Mouse (Mus musculus) ES-E14 (cell line): Measurements from ENCODE around the gene Avil. TPM values are rescaled to one million over a fixed set of nuclear protein-coding genes. Genes with fewer than 3 reads are reported as not detected.
A peak's percentile ranks its signal among the peaks of the same experiment; 100 is the strongest.

Experiments
- DNase-seq: peaks from one replicate; pipeline ENCODE4 v3.0.0-alpha.2; 2013; ENCODE audit warnings: low read depth, low spot score
- H3K27ac ChIP-seq: 2 replicates; pipeline ENCODE4 v1.5.1; 2012; ENCODE audit warnings: low read depth, mild to moderate bottlenecking, low read length, moderate library complexity, mixed read lengths; ENCODE audit not compliant: poor library complexity, insufficient read depth, severe bottlenecking
- H3K36me3 ChIP-seq: 2 replicates; pipeline ENCODE4 v1.6.1; 2012; ENCODE audit warnings: mild to moderate bottlenecking, low read length, moderate library complexity, mixed read lengths; ENCODE audit not compliant: control insufficient read depth, poor library complexity, insufficient read depth, severe bottlenecking
- H3K4me1 ChIP-seq, 2 experiments: fragments of 150-350 bp in 1 of 2; sonication (generic) in 1 of 2; 2 replicates each; pipeline ENCODE4 v1.6.1; 2012; ENCODE audit warnings: low read length in 2 of 2, mild to moderate bottlenecking in 1 of 2, mixed read lengths in 1 of 2; ENCODE audit not compliant: control insufficient read depth in 2 of 2, insufficient read depth in 2 of 2, poor library complexity in 1 of 2
- H3K4me3 ChIP-seq, 2 experiments: fragments of 150-350 bp in 1 of 2; sonication (generic) in 1 of 2; 2 replicates each; pipeline ENCODE4 v1.5.1; 2012; ENCODE audit warnings: low read length in 2 of 2, low read depth in 1 of 2, mild to moderate bottlenecking in 1 of 2, mixed read lengths in 1 of 2; ENCODE audit not compliant: insufficient read depth in 1 of 2, poor library complexity in 1 of 2, severe bottlenecking in 1 of 2
- H3K9ac ChIP-seq: 2 replicates; pipeline ENCODE4 v1.6.1; 2012; ENCODE audit warnings: low read depth, mild to moderate bottlenecking, low read length, mixed read lengths; ENCODE audit not compliant: poor library complexity, insufficient read depth, severe bottlenecking
- H3K9me3 ChIP-seq: fragments of 150-350 bp; sonication (generic); 2 replicates; pipeline ENCODE4 v1.6.1; 2012; ENCODE audit warnings: low read depth, mild to moderate bottlenecking, low read length; ENCODE audit not compliant: control insufficient read depth, insufficient read depth
- CHD2 ChIP-seq: IDR thresholded peaks from 2 replicates; pipeline ENCODE4 v1.6.1; 2014; ENCODE audit warnings: mild to moderate bottlenecking, low read depth, low read length, inconsistent platforms
- HCFC1 ChIP-seq: IDR thresholded peaks from 2 replicates; pipeline ENCODE4 v1.6.1; 2012; ENCODE audit warnings: low read length, inconsistent platforms, borderline replicate concordance; ENCODE audit not compliant: insufficient read depth
- MAFK ChIP-seq: IDR thresholded peaks from 2 replicates; pipeline ENCODE4 v1.6.1; 2014; ENCODE audit warnings: mild to moderate bottlenecking, low read depth, low read length, inconsistent platforms; ENCODE audit not compliant: insufficient read depth
- ZC3H11A ChIP-seq: IDR thresholded peaks from 2 replicates; pipeline ENCODE4 v1.6.1; 2012; ENCODE audit warnings: low read depth, mild to moderate bottlenecking, inconsistent platforms, low read length, borderline replicate concordance
- ZNF384 ChIP-seq: IDR thresholded peaks from 2 replicates; pipeline ENCODE4 v1.6.1; 2012; ENCODE audit warnings: low read depth, low read length, inconsistent platforms
- in situ Hi-C, 2 experiments: fragments of 600-800 bp; cut with MboI; formaldehyde crosslinking; loops; one replicate each; pipeline ENCODE4 v1.15.1; 2025; ENCODE audit warnings: low sequenced_read_pairs in 2 of 2, inconsistent platforms in 1 of 2; ENCODE audit not compliant: unreplicated experiment in 2 of 2
- total RNA-seq: library from RNA; depleted of rRNA; stranded (reverse); fragments of 300-350 nt; gene quantifications from 2 replicates; pipeline ENCODE4 v1.2.3, GENCODE M21; 2012

Gene Avil
- total RNA-seq, 1 experiment: 0.18 TPM

DNA sequence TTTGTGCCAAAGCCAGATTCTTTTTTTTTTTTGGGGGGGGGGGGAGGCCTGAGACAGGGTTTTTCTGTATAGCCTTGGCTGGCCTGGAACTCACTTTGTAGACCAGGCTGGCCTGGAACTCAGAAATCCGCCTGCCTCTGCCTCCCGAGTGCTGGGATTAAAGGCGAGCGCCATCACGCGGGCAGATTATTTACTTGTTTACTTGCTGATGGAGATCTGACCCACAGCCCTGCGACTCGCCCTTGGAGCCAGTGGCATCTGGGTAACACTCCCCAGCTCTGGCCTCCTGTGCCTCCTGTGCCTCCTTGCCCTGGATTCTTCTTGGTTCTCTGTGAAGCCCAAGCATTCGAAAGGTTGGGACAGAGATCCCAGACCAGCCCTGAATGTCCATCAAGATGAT, 14.9 kb upstream of the Avil start:
- in situ Hi-C loops: no loop called here
- H3K9ac ChIP-seq: no peak overlapping the region
- no peak for DNase-seq
- H3K9me3 ChIP-seq: no peaks in the 10 kb centered on the region
- no peaks in the 10 kb centered on the region; the same call in 1 of the 2 replicates for H3K36me3 ChIP-seq
- H3K4me3 ChIP-seq: no peak overlapping the region
- no peak overlapping the region for H3K27ac ChIP-seq
- H3K4me1 ChIP-seq: peaks cover 15 to 72% of the 10 kb centered on the region in 2 experiments
- TF ChIP-seq CHD2 (no peak), MAFK (no peak), ZC3H11A (no peak), ZNF384 (no peak), HCFC1 (no peak)

DNA sequence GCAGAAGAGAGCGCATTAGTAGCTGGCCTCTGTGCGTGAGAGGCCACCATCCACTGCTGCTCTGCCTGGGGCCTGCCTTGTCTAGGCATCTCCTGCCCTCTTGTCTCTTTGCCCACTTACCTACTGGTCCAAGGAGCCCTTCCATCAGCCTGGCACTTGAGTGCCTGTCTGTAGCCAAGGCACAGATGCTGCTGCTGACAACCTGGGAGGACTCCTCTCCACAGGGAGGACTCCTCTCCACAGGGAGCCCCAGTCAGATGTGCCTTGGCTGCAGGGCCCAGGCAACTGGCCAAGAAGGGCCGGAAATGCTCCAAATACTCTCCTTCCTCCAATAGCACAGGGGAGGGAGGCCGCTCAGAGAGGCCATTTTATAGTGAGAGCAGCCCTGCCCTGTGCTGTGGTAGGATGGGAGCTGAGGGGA, 14.0 kb upstream of the Avil start:
- Histone ChIP-seq H3K9me3 (no peaks in the 10 kb centered on the region), H3K36me3 (peaks cover 6% of the 10 kb centered on the region; the same call in 1 of the 2 replicates), H3K4me1 (peaks cover 12 to 65% of the 10 kb centered on the region in 2 experiments), H3K9ac (no peak overlapping the region), H3K4me3 (no peak overlapping the region), H3K27ac (no peak overlapping the region)
- in situ Hi-C loops: no loop called here
- TF ChIP-seq ZC3H11A (no peak), ZNF384 (no peak), MAFK (no peak)
- no peak for DNase-seq

GRCm38 (mm10) chr10:126987183-126988118, 13.1 kb upstream of the Avil start:
- H3K9ac ChIP-seq: no peak overlapping the region; the same call in 1 of the 2 replicates
- no peak for DNase-seq
- in situ Hi-C loops: no loop called here
- peak overlapping the region; percentile 57 for H3K27ac ChIP-seq
- H3K9me3 ChIP-seq: no peaks in the 10 kb centered on the region
- H3K36me3 ChIP-seq: peaks cover 13% of the 10 kb centered on the region; the same call in 1 of the 2 replicates
- no peak overlapping the region for H3K4me3 ChIP-seq
- TF ChIP-seq ZNF384: no peak
- no peak for TF ChIP-seq MAFK
- no peak for TF ChIP-seq ZC3H11A
- TF ChIP-seq HCFC1: no peak
- no peak for TF ChIP-seq CHD2
- peaks cover 12 to 57% of the 10 kb centered on the region in 2 experiments for H3K4me1 ChIP-seq

- Histone ChIP-seq H3K4me3 (no peak overlapping the region), H3K4me1 (peaks cover 12 to 45% of the 10 kb centered on the region in 2 experiments), H3K27ac (peak overlapping the region; percentile 57; the same call in 1 of the 2 replicates), H3K36me3 (peaks cover 25% of the 10 kb centered on the region), H3K9ac (no peak overlapping the region), H3K9me3 (no peaks in the 10 kb centered on the region)
- TF ChIP-seq ZNF384: no peak
- no peak for TF ChIP-seq MAFK
- no peak for TF ChIP-seq CHD2
- no peak for TF ChIP-seq ZC3H11A
- no peak for TF ChIP-seq HCFC1
- in situ Hi-C loops: no loop called here
- no peak for DNase-seq
Measured at GRCm38 (mm10) chr10:126988513-126989165, 11.9 kb upstream of the Avil start.
